Mouse (Mus musculus): ENCODE data around the gene Taar6. TPM values are rescaled to one million over a fixed set of nuclear protein-coding genes. Genes with fewer than 3 reads are reported as not detected.

Gene Taar6
- total and polyA plus RNA-seq, 3 experiments: not detected

- H3K9ac ChIP-seq (ENCODE audit: control insufficient read depth, low read depth, low read length, poor library complexity, severe bottlenecking): no peak within 1 kb of the TSS
- TF ChIP-seq ETS1 (IDR thresholded peaks at IDR 0.05; ENCODE audit: low read depth, low read length): no peak
- TF ChIP-seq BHLHE40 (IDR thresholded peaks at IDR 0.05; ENCODE audit: borderline replicate concordance, low read depth, low read length): no peak
- no peak for TF ChIP-seq POLR2A (IDR thresholded peaks at IDR 0.05; ENCODE audit: control insufficient read depth in 1 of 2, insufficient read depth in 1 of 2, low read depth in 1 of 2, low read length in 2 of 2, poor library complexity in 1 of 2)
- TF ChIP-seq RAD21 (IDR thresholded peaks at IDR 0.05; ENCODE audit: low read depth, low read length): no peak
- H3K4me3 ChIP-seq (ENCODE audit: control insufficient read depth in 1 of 2, insufficient read depth in 1 of 2, low read depth in 2 of 2, low read length in 2 of 2): no peak within 1 kb of the TSS
- no peak within 1 kb of the TSS for H3K27ac ChIP-seq (ENCODE audit: control insufficient read depth, low read depth, low read length)
- DNase-seq (ENCODE audit: low read depth, low spot score): no peak
- H3K36me3 ChIP-seq (ENCODE audit: control insufficient read depth in 1 of 2, insufficient read depth in 2 of 2, low read length in 2 of 2): no peaks in the 10 kb centered on the region
- H3K4me1 ChIP-seq (ENCODE audit: control insufficient read depth in 1 of 2, insufficient read depth in 2 of 2, low read length in 2 of 2): no peaks in the 10 kb centered on the region
- no peaks in the 10 kb centered on the region for H3K79me2 ChIP-seq (ENCODE audit: control insufficient read depth, insufficient read depth, low read length, poor library complexity)
- H3K9me3 ChIP-seq (replicated peaks; ENCODE audit: insufficient read depth, low read length): no peaks in the 10 kb centered on the region
- H3K27me3 ChIP-seq (ENCODE audit: control insufficient read depth in 1 of 2, insufficient read depth in 2 of 2, low read length in 2 of 2): peaks cover 1 to 3% of the 10 kb centered on the region in 2 experiments; a peak in 2 of 4 replicates
These were observed 35.9 kb downstream of the Taar6 start, which contains the start of gene Taar3 for GRCm38 (mm10) chr10:23949508-23950005. Taar3 (plus strand) TSS chr10:23949558.

- no peak overlapping the region for H3K9ac ChIP-seq (ENCODE audit: control insufficient read depth, low read depth, low read length, poor library complexity, severe bottlenecking)
- no peaks in the 10 kb centered on the region for H3K79me2 ChIP-seq (ENCODE audit: control insufficient read depth, insufficient read depth, low read length, poor library complexity)
- no peaks in the 10 kb centered on the region for H3K4me1 ChIP-seq (ENCODE audit: control insufficient read depth in 1 of 2, insufficient read depth in 2 of 2, low read length in 2 of 2)
- H3K9me3 ChIP-seq (replicated peaks; ENCODE audit: insufficient read depth, low read length): no peaks in the 10 kb centered on the region
- H3K27me3 ChIP-seq (ENCODE audit: control insufficient read depth in 1 of 2, insufficient read depth in 2 of 2, low read length in 2 of 2): peaks cover 1% of the 10 kb centered on the region in 2 experiments; a peak in 2 of 4 replicates
- no peak overlapping the region for H3K27ac ChIP-seq (ENCODE audit: control insufficient read depth, low read depth, low read length)
- H3K36me3 ChIP-seq (ENCODE audit: control insufficient read depth in 1 of 2, insufficient read depth in 2 of 2, low read length in 2 of 2): no peaks in the 10 kb centered on the region
- DNase-seq (ENCODE audit: low read depth, low spot score): peak; percentile 5
- no peak for TF ChIP-seq SMC3 (IDR thresholded peaks at IDR 0.05; ENCODE audit: low read depth, low read length)
- no peak for TF ChIP-seq MAX (IDR thresholded peaks at IDR 0.05; ENCODE audit: low read length)
- no peak for TF ChIP-seq BHLHE40 (IDR thresholded peaks at IDR 0.05; ENCODE audit: borderline replicate concordance, low read depth, low read length)
- no peak for TF ChIP-seq MXI1 (IDR thresholded peaks at IDR 0.05; ENCODE audit: low read depth, low read length)
- TF ChIP-seq GABPA (IDR thresholded peaks at IDR 0.05; ENCODE audit: low read depth, low read length): no peak
- no peak for TF ChIP-seq UBTF (IDR thresholded peaks at IDR 0.05; ENCODE audit: borderline replicate concordance, insufficient read depth, low read depth, low read length)
- TF ChIP-seq NELFE (IDR thresholded peaks at IDR 0.05; ENCODE audit: low read depth, low read length): no peak
- no peak for TF ChIP-seq ZNF384 (IDR thresholded peaks at IDR 0.05; ENCODE audit: low read depth, low read length)
- TF ChIP-seq MYC (IDR thresholded peaks at IDR 0.05; ENCODE audit: low read depth, low read length): no peak
- no peak for TF ChIP-seq ELF1 (IDR thresholded peaks at IDR 0.05; ENCODE audit: low read depth, low read length)
- TF ChIP-seq MAFK (IDR thresholded peaks at IDR 0.05; ENCODE audit: borderline replicate concordance, low read depth, low read length): no peak
- no peak for TF ChIP-seq HCFC1 (IDR thresholded peaks at IDR 0.05; ENCODE audit: low read depth, low read length)
- no peak for TF ChIP-seq CHD2 (IDR thresholded peaks at IDR 0.05; ENCODE audit: low read length)
- H3K4me3 ChIP-seq (ENCODE audit: control insufficient read depth in 1 of 2, insufficient read depth in 1 of 2, low read depth in 2 of 2, low read length in 2 of 2): no peak overlapping the region
These were observed 37.4 kb downstream of the Taar6 start for GRCm38 (mm10) chr10:23948026-23948425.
